Mouse (Mus musculus) heart, adult 2 months (tissue): Measurements from ENCODE around the gene Suds3.
A peak's percentile ranks its signal among the peaks of the same experiment; 100 is the strongest.

Source experiments
- CTCF ChIP-seq: fragments of 200-600 bp; IDR thresholded peaks from 2 replicates; pipeline ENCODE4 v1.8.1; 2022; ENCODE audit warnings: antibody characterized with exemption, mild to moderate bottlenecking, moderate library complexity
- POLR2A ChIP-seq: fragments of 200-500 bp; IDR thresholded peaks from 2 replicates; pipeline ENCODE4 v1.6.1; 2011; ENCODE audit warnings: mild to moderate bottlenecking, low read depth, low read length, control low read depth; ENCODE audit not compliant: insufficient read depth

DNA sequence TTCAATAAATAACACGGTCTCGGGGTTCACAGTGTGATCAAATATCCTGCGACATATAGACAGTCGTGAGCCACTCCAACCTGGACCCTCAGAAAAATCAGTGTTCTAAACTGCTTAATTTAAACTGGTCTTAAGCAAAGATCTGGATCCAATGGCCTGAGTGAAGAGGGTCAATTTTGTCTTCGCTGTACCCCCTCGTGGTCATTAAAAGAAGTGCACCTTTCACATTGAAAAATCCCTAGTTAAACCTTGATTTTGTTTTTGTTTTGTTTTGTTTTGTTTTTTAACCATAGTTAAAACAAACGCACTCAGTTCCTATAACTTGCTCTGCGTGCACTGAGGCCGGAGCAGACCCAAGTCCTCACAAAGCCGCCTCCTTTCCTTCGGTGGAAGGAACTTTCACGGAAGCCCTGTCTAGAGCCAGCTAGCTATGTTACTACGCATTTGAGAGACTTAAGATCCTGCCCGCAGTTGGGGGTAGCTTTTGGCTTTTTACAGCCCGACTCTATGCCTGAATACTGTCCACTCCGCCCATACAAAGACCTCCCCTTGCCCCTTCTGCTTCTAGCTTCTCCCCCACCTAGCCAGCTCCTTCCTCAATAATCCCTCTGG is 1.2 kb downstream of the Suds3 start:
- TF ChIP-seq CTCF (peak; percentile 83), POLR2A (no peak)
